ENCODE assay signal across 8 mouse cellular contexts in the genomic region with DNA sequence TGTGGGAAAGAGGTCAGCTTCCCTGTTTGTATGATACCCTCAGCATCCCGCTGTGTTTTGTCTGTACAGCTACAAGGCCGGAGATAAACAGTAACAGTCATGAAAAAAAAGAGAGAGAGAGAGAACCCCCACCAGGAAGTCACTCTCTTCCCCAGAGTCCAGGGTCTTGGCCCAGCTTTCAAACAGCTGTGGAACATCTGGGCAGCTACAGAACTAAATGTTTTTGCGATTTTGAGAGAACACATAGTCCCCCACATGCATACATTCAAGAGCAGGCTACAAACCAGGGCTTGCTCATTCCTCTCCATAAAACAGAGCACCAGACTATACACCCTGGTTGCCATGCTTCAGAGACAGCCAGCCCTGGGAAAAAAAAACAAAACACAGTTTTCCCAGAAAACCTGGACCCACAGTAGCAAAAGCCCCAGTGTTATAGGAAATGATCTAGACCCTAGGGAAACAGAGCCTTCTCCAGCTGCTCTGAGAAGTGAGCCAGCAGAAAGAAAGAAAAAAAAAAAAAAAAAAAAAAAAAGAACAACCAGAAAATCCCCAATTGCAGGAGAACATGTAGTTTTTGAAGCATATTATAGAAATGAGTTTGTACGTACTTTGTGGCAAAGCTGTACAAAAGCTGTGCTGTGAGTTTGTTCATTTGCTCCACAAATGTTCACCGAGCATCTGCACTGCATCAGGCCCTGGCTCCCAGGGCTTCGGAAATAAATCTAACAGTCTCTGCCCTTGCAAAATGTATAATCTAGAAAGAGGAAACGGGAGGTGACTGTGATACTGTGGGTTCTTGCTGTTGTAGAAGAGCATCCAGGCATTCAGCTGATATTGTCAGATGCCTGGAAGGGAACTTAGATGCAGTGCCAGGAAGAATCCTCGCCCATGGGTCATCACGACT.
DNase-seq lines count a peak whose midpoint lies in the region; ATAC-seq lines count a peak whose summit lies in the region.

No protein-coding gene starts in this region.

- peak; percentile 24 for DNase-seq in hindbrain, embryonic 10.5 days (ENCODE audit: low spot score)
- DNase-seq in gastrocnemius, postnatal 25 days = peak; percentile 67
- DNase-seq in kidney, adult 9 months = peak; percentile 46
- DNase-seq in layer of hippocampus, postnatal 10 days (ENCODE audit: low spot score in 2 of 2) = no peak
- DNase-seq in adrenal gland, postnatal 4 days (ENCODE audit: low spot score in 2 of 2) = no peak
- DNase-seq in thymus, postnatal 14 days = no peak

- no peaks in the 10 kb centered on the region for H3K27me3 ChIP-seq in hindbrain, embryonic 10.5 days (ENCODE audit: insufficient read depth, poor library complexity, severe bottlenecking)
- H3K27me3 ChIP-seq in hindbrain, embryonic 16.5 days (replicated peaks; ENCODE audit: control insufficient read depth, insufficient read depth, low read length) = no peaks in the 10 kb centered on the region

- H3K9me3 ChIP-seq in hindbrain, embryonic 10.5 days = no peaks in the 10 kb centered on the region
- H3K9me3 ChIP-seq in hindbrain, embryonic 16.5 days (ENCODE audit: control insufficient read depth, low read length) = no peaks in the 10 kb centered on the region

- H3K4me3 ChIP-seq in hindbrain, embryonic 10.5 days = no peak overlapping the region
- H3K4me3 ChIP-seq in hindbrain, embryonic 16.5 days (ENCODE audit: low read length) = no peak overlapping the region

- H3K4me1 ChIP-seq in hindbrain, embryonic 10.5 days (replicated peaks) = peaks cover 30% of the 10 kb centered on the region
- no peaks in the 10 kb centered on the region; the same call in 1 of the 2 replicates for H3K4me1 ChIP-seq in hindbrain, embryonic 16.5 days (ENCODE audit: control insufficient read depth, insufficient read depth, low read depth, low read length)

- H3K9ac ChIP-seq in hindbrain, embryonic 16.5 days (ENCODE audit: low read depth, low read length) = no peak overlapping the region

- ATAC-seq in hindbrain, embryonic 16.5 days = no peak
- peak; percentile 33; the same call in 1 of the 2 replicates for ATAC-seq in megakaryocyte progenitor cell, adult 5-6 weeks (replicated peaks; ENCODE audit: poor library complexity)

- H3K27ac ChIP-seq in hindbrain, embryonic 10.5 days = 0 out of 2 replicates have a peak overlapping the region, but pooled peaks have one; percentile 45
- H3K27ac ChIP-seq in hindbrain, embryonic 16.5 days (ENCODE audit: low read depth, low read length) = no peak overlapping the region

- 74% methylated on average over 9 of the region's 9 CpGs for WGBS in hindbrain, embryonic 10.5 days
- WGBS in hindbrain, embryonic 16.5 days = 70% methylated on average over 9 of the region's 9 CpGs

- no peak overlapping the region for H3K4me2 ChIP-seq in hindbrain, embryonic 16.5 days (ENCODE audit: low read length)

- H3K36me3 ChIP-seq in hindbrain, embryonic 10.5 days = peaks cover 6% of the 10 kb centered on the region; the same call in 1 of the 2 replicates
- no peaks in the 10 kb centered on the region for H3K36me3 ChIP-seq in hindbrain, embryonic 16.5 days (ENCODE audit: control insufficient read depth, insufficient read depth, low read length)

Comparison
In these comparisons a context has a peak if more than half of its experiments do, and no peak if none do; other contexts are left out.
1. DNase-seq: peak in hindbrain, embryonic 10.5 days (single experiment), gastrocnemius, postnatal 25 days (single experiment) and kidney, adult 9 months (single experiment); none in layer of hippocampus, postnatal 10 days (0 of 2), adrenal gland, postnatal 4 days (0 of 2) and thymus, postnatal 14 days (single experiment).